ENCODE assay signal across 15 mouse cellular contexts in genomic region chr4:41630196-41630595, GRCm38 (mm10). TPM values are rescaled to one million over a fixed set of nuclear protein-coding genes. Genes with fewer than 3 reads are reported as not detected.
DNase-seq lines count a peak whose midpoint lies in the region; ATAC-seq and TF ChIP-seq lines count a peak whose summit lies in the region.
"Had no signal": no experiment of that assay in that cellular context is flagged by ENCODE, and none has a peak within 500 bp of the region (broad histone marks: within the 10 kb centered on the region; RNA-seq: fewer than 3 reads in every experiment).

No protein-coding gene starts in this region.

- 0 out of 2 replicates have a peak overlapping the region, but pooled peaks have one; percentile 32 for H3K27ac ChIP-seq in intestine, embryonic 15.5 days
- no peak overlapping the region for H3K27ac ChIP-seq in intestine, postnatal 0 days (ENCODE audit: low read depth, low read length)
- H3K27ac ChIP-seq in liver, embryonic 16.5 days (ENCODE audit: low read length): no peak overlapping the region
- H3K27ac ChIP-seq in midbrain, embryonic 16.5 days (ENCODE audit: low read length): no peak overlapping the region
- no peak overlapping the region for H3K27ac ChIP-seq in gastrocnemius, adult 2 months
- H3K27ac ChIP-seq: embryonic facial prominence, embryonic 13.5 days; limb, embryonic 15.5 days had no signal

- peak; percentile 50 for ATAC-seq in intestine, embryonic 15.5 days
- no peak for ATAC-seq in intestine, postnatal 0 days
- peak; percentile 87 for ATAC-seq in liver, embryonic 16.5 days (ENCODE audit: low read depth)
- peak; percentile 12; the same call in 1 of the 2 replicates for ATAC-seq in midbrain, embryonic 16.5 days
- ATAC-seq: forebrain, embryonic 14.5 days had no signal

- peaks cover 4% of the 10 kb centered on the region; the same call in 1 of the 2 replicates for H3K27me3 ChIP-seq in intestine, embryonic 15.5 days (replicated peaks)
- no peaks in the 10 kb centered on the region; the same call in 1 of the 2 replicates for H3K27me3 ChIP-seq in intestine, postnatal 0 days (replicated peaks; ENCODE audit: control insufficient read depth, insufficient read depth, low read length)
- H3K27me3 ChIP-seq in liver, embryonic 16.5 days (ENCODE audit: control insufficient read depth, insufficient read depth, low read depth, low read length): no peaks in the 10 kb centered on the region
- no peaks in the 10 kb centered on the region for H3K27me3 ChIP-seq in midbrain, embryonic 16.5 days (ENCODE audit: control insufficient read depth, insufficient read depth, low read depth, low read length)
- H3K27me3 ChIP-seq: embryonic facial prominence, embryonic 13.5 days had no signal

- peaks cover 30% of the 10 kb centered on the region for H3K4me1 ChIP-seq in intestine, embryonic 15.5 days (replicated peaks)
- H3K4me1 ChIP-seq in intestine, postnatal 0 days (replicated peaks; ENCODE audit: control insufficient read depth, insufficient read depth, low read length): peaks cover 6% of the 10 kb centered on the region; the same call in 1 of the 2 replicates
- H3K4me1 ChIP-seq in liver, embryonic 16.5 days (ENCODE audit: control insufficient read depth, low read depth, low read length): peaks cover 5% of the 10 kb centered on the region; the same call in 1 of the 2 replicates
- H3K4me1 ChIP-seq in midbrain, embryonic 16.5 days (ENCODE audit: control insufficient read depth, insufficient read depth, low read length): peaks cover 21% of the 10 kb centered on the region

- H3K4me2 ChIP-seq in intestine, embryonic 15.5 days (replicated peaks): no peak overlapping the region
- H3K4me2 ChIP-seq in intestine, postnatal 0 days (replicated peaks; ENCODE audit: low read depth): no peak overlapping the region
- H3K4me2 ChIP-seq in liver, embryonic 16.5 days (ENCODE audit: low read depth, low read length): peak overlapping the region; percentile 22; the same call in 1 of the 2 replicates
- no peak overlapping the region for H3K4me2 ChIP-seq in midbrain, embryonic 16.5 days (ENCODE audit: low read length)
- H3K4me2 ChIP-seq: embryonic facial prominence, embryonic 13.5 days; limb, embryonic 15.5 days had no signal

- no peak overlapping the region for H3K4me3 ChIP-seq in intestine, embryonic 15.5 days (replicated peaks)
- H3K4me3 ChIP-seq in intestine, postnatal 0 days (ENCODE audit: low read depth, low read length): no peak overlapping the region
- no peak overlapping the region for H3K4me3 ChIP-seq in liver, embryonic 16.5 days (ENCODE audit: low read depth, low read length)
- H3K4me3 ChIP-seq in midbrain, embryonic 16.5 days (ENCODE audit: low read depth, low read length): no peak overlapping the region
- H3K4me3 ChIP-seq in gastrocnemius, adult 2 months: no peak overlapping the region
- H3K4me3 ChIP-seq: embryonic facial prominence, embryonic 13.5 days; limb, embryonic 15.5 days had no signal

- DNase-seq in liver: peak; percentile 39
- DNase-seq in testis, postnatal 14 days (ENCODE audit: low spot score): no peak
- DNase-seq in gastrocnemius, adult 8-10 months (ENCODE audit: low spot score in 2 of 2): no peak
- no peak for DNase-seq in gastrocnemius, adult 2 months
- DNase-seq: adrenal gland, adult 2 months; cerebellum, adult 9-10 months; gastrocnemius, postnatal 14 days; kidney, postnatal 36 days had no signal

- intact Hi-C loops in gastrocnemius, adult 2 months (cut with DNase I): no loop called here

- H3K36me3 ChIP-seq in intestine, embryonic 15.5 days: no peaks in the 10 kb centered on the region
- H3K36me3 ChIP-seq in intestine, postnatal 0 days (ENCODE audit: control insufficient read depth, insufficient read depth): no peaks in the 10 kb centered on the region
- H3K36me3 ChIP-seq in liver, embryonic 16.5 days (ENCODE audit: control insufficient read depth, insufficient read depth): no peaks in the 10 kb centered on the region
- H3K36me3 ChIP-seq in midbrain, embryonic 16.5 days (ENCODE audit: control insufficient read depth, insufficient read depth, low read length): no peaks in the 10 kb centered on the region
- H3K36me3 ChIP-seq: embryonic facial prominence, embryonic 13.5 days; limb, embryonic 15.5 days had no signal

- H3K9ac ChIP-seq in intestine, embryonic 15.5 days: no peak overlapping the region
- no peak overlapping the region for H3K9ac ChIP-seq in intestine, postnatal 0 days (ENCODE audit: low read depth, low read length)
- no peak overlapping the region for H3K9ac ChIP-seq in liver, embryonic 16.5 days (ENCODE audit: low read depth, low read length)
- H3K9ac ChIP-seq in midbrain, embryonic 16.5 days (ENCODE audit: low read depth, low read length): no peak overlapping the region
- H3K9ac ChIP-seq: embryonic facial prominence, embryonic 13.5 days; limb, embryonic 15.5 days had no signal

- H3K9me3 ChIP-seq in intestine, embryonic 15.5 days: no peaks in the 10 kb centered on the region
- no peaks in the 10 kb centered on the region for H3K9me3 ChIP-seq in intestine, postnatal 0 days (ENCODE audit: control insufficient read depth)
- H3K9me3 ChIP-seq in liver, embryonic 16.5 days (replicated peaks; ENCODE audit: control insufficient read depth, low read length): no peaks in the 10 kb centered on the region
- H3K9me3 ChIP-seq in midbrain, embryonic 16.5 days (replicated peaks; ENCODE audit: control insufficient read depth, low read length, poor library complexity, severe bottlenecking): no peaks in the 10 kb centered on the region
- H3K9me3 ChIP-seq: embryonic facial prominence, embryonic 13.5 days; limb, embryonic 15.5 days had no signal

- 21% methylated on average over 6 of the region's 6 CpGs for WGBS in intestine, embryonic 15.5 days
- 24% methylated on average over 6 of the region's 6 CpGs for WGBS in intestine, postnatal 0 days
- 34% methylated on average over 6 of the region's 6 CpGs for WGBS in liver, embryonic 16.5 days (ENCODE audit: insufficient replicate concordance)
- WGBS in midbrain, embryonic 16.5 days: 22% methylated on average over 6 of the region's 6 CpGs

- no peak for TF ChIP-seq CTCF in intestine, postnatal 0 days (IDR thresholded peaks at IDR 0.05; ENCODE audit: low read depth)
- TF ChIP-seq CTCF in gastrocnemius, adult 2 months (IDR thresholded peaks at IDR 0.05): no peak

RNA-seq across cellular contexts. Expression of gene Enho, which starts 9.9 kb away (rescaled TPM):
- polyA plus RNA-seq in intestine, embryonic 15.5 days (2015; fragmentation: Nextera tagmentation; extraction: Ambion mirVana): 10.8 and 11.2 TPM in 2 replicates
- polyA plus RNA-seq in intestine, postnatal 0 days (2015; fragmentation: Nextera tagmentation; extraction: Ambion mirVana): 8.5 and 8.6 TPM in 2 replicates
- 3.2 and 4.5 TPM in 2 replicates for polyA plus RNA-seq in liver, embryonic 16.5 days (2015; fragmentation: Nextera tagmentation; extraction: Ambion mirVana)
- 103 and 120 TPM in 2 replicates for polyA plus RNA-seq in midbrain, embryonic 16.5 days (2015; fragmentation: Nextera tagmentation; extraction: Ambion mirVana)
- total RNA-seq in gastrocnemius, adult 8-10 months (2022): 10 to 100 TPM in 3 of 4 experiments, 1 to 10 TPM in 1; 8.4 to 13.1 (median 10.3) TPM
- 10 to 100 TPM in 1 of 2 experiments, 1 to 10 TPM in 1; 9.1 to 11.9 TPM for total RNA-seq in gastrocnemius, adult 2 months (2021)
